Mouse (Mus musculus) embryonic facial prominence, embryonic 14.5 days (tissue): Measurements from ENCODE around the gene Pla2g1b. TPM values are rescaled to one million over a fixed set of nuclear protein-coding genes. Genes with fewer than 3 reads are reported as not detected.
A peak's percentile ranks its signal among the peaks of the same experiment; 100 is the strongest.

Experiments used
- ATAC-seq: fragments of 200-750 bp; cut with Nextera tagmentation; 2 replicates; pipeline ENCODE4 v1.8.0; 2017; ENCODE audit warnings: low read depth, moderate number of reproducible peaks, moderate TSS enrichment
- DNase-seq: peaks from one replicate; pipeline ENCODE4 v3.0.0-alpha.2; 2015; ENCODE audit warnings: low spot score
- H3K27ac ChIP-seq: fragments of 300-500 bp; sonication (generic); replicated peaks from 2 replicates; pipeline ENCODE4 v1.5.1; 2014; ENCODE audit warnings: low read depth, mild to moderate bottlenecking, low read length, moderate library complexity
- H3K27me3 ChIP-seq: fragments of 300-500 bp; sonication (generic); replicated peaks from 2 replicates; pipeline ENCODE4 v1.6.1; 2014; ENCODE audit warnings: low read length; ENCODE audit not compliant: control insufficient read depth, insufficient read depth
- H3K36me3 ChIP-seq: fragments of 300-500 bp; sonication (generic); 2 replicates; pipeline ENCODE4 v1.6.1; 2014; ENCODE audit warnings: low read length, mixed read lengths; ENCODE audit not compliant: control insufficient read depth, insufficient read depth
- H3K4me1 ChIP-seq: fragments of 300-500 bp; sonication (generic); 2 replicates; pipeline ENCODE4 v1.6.1; 2014; ENCODE audit warnings: antibody characterized with exemption, low read length; ENCODE audit not compliant: control insufficient read depth, insufficient read depth
- H3K4me2 ChIP-seq: fragments of 300-500 bp; sonication (generic); 2 replicates; pipeline ENCODE4 v1.6.1; 2014; ENCODE audit warnings: low read depth, mild to moderate bottlenecking, low read length, moderate library complexity, mixed read lengths
- H3K4me3 ChIP-seq: fragments of 300-500 bp; sonication (generic); 2 replicates; pipeline ENCODE4 v1.5.1; 2014; ENCODE audit warnings: low read depth, mild to moderate bottlenecking, low read length
- H3K9ac ChIP-seq: fragments of 300-500 bp; sonication (generic); 2 replicates; pipeline ENCODE4 v1.6.1; 2014; ENCODE audit warnings: low read depth, mild to moderate bottlenecking, low read length, moderate library complexity, mixed read lengths
- H3K9me3 ChIP-seq: fragments of 300-500 bp; sonication (generic); 2 replicates; pipeline ENCODE4 v1.6.1; 2016; ENCODE audit warnings: low read length; ENCODE audit not compliant: control insufficient read depth
- WGBS: fragments of 180-500 bp; shearing (Covaris S2); extraction: QIAGEN DNeasy Blood & Tissue Kit; methylation state at CpG from one replicate; pipeline ENCODE4 v1.1.7; 2014; 5-methylcytosine and 5-hydroxymethylcytosine counted together
- polyA plus RNA-seq: library from polyadenylated mRNA; unstranded; fragments of >200 nt; fragmentation: Nextera tagmentation; extraction: Ambion mirVana; gene quantifications from 2 replicates; pipeline ENCODE4 v1.2.1, GENCODE M21; 2014

Gene Pla2g1b
- polyA plus RNA-seq, 1 experiment from 2014 or later: not detected

- ATAC-seq: no peak; the same call in 1 of the 2 replicates
- DNase-seq: no peak
- Histone ChIP-seq H3K27me3 (no peaks in the 10 kb centered on the region), H3K36me3 (peaks cover 32% of the 10 kb centered on the region), H3K9ac (no peak overlapping the region), H3K4me2 (no peak overlapping the region), H3K4me1 (no peaks in the 10 kb centered on the region), H3K27ac (no peak overlapping the region), H3K9me3 (no peaks in the 10 kb centered on the region), H3K4me3 (no peak overlapping the region)
- WGBS: 83% methylated on average over 7 of the region's 7 CpGs
Observed at GRCm38 (mm10) chr5:115455838-115456237, 10.2 kb upstream of the Pla2g1b start.

GRCm38 (mm10) chr5:115458918-115459317, 7.1 kb upstream of the Pla2g1b start:
- no peak overlapping the region for H3K4me2 ChIP-seq
- no peaks in the 10 kb centered on the region for H3K4me1 ChIP-seq
- no peak overlapping the region for H3K9ac ChIP-seq
- peaks cover 5% of the 10 kb centered on the region; the same call in 1 of the 2 replicates for H3K36me3 ChIP-seq
- 63% methylated on average over 13 of the region's 13 CpGs for WGBS
- DNase-seq (no peak), ATAC-seq (no peak)
- no peaks in the 10 kb centered on the region for H3K9me3 ChIP-seq
- no peaks in the 10 kb centered on the region for H3K27me3 ChIP-seq
- H3K27ac ChIP-seq: no peak overlapping the region
- no peak overlapping the region for H3K4me3 ChIP-seq

- H3K27ac ChIP-seq: no peak overlapping the region
- DNase-seq: no peak
- H3K4me2 ChIP-seq: no peak overlapping the region
- no peaks in the 10 kb centered on the region for H3K36me3 ChIP-seq
- H3K27me3 ChIP-seq: no peaks in the 10 kb centered on the region
- H3K9me3 ChIP-seq: no peaks in the 10 kb centered on the region
- ATAC-seq: no peak
- WGBS: 81% methylated on average over 18 of the region's 18 CpGs
- H3K4me3 ChIP-seq: no peak overlapping the region
- no peak overlapping the region for H3K9ac ChIP-seq
- no peaks in the 10 kb centered on the region for H3K4me1 ChIP-seq
Observed at GRCm38 (mm10) chr5:115464408-115465115, 1.5 kb upstream of the Pla2g1b start.

DNA sequence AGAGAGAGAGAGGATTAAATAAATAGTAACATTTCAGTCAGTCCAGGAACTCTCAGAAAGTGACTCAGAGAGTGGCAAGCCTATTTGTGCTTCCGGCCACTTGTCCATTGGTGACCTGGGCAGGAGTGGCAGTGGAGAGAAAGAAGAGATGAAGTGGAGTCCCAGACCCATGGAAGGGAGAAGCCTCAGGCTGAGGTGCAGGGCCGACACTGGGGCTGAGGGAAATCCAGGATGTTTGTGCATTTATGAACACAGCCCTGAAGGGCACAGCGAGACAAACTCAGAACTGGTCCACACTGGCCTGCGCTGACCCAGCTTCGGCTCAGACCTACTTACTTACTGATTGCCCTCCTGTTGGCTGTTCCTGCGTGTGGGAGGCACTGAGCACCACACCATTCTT, 3.7 kb downstream of the Pla2g1b start:
- Histone ChIP-seq H3K36me3 (no peaks in the 10 kb centered on the region), H3K9ac (no peak overlapping the region), H3K4me2 (no peak overlapping the region), H3K9me3 (no peaks in the 10 kb centered on the region), H3K4me1 (no peaks in the 10 kb centered on the region), H3K27me3 (no peaks in the 10 kb centered on the region), H3K27ac (no peak overlapping the region), H3K4me3 (no peak overlapping the region)
- 65% methylated on average over 6 of the region's 6 CpGs for WGBS
- ATAC-seq (no peak), DNase-seq (no peak)

GRCm38 (mm10) chr5:115470766-115471531, 4.9 kb downstream of the Pla2g1b start:
- H3K27me3 ChIP-seq: no peaks in the 10 kb centered on the region
- H3K4me1 ChIP-seq: peaks cover 5% of the 10 kb centered on the region
- no peaks in the 10 kb centered on the region for H3K36me3 ChIP-seq
- ATAC-seq: no peak; the same call in 1 of the 2 replicates
- no peak overlapping the region for H3K9ac ChIP-seq
- 33% methylated on average over 20 of the region's 20 CpGs for WGBS
- H3K4me2 ChIP-seq: 0 out of 2 replicates have a peak overlapping the region, but pooled peaks have one; percentile 20
- H3K4me3 ChIP-seq: no peak overlapping the region
- DNase-seq: peak; percentile 40
- H3K27ac ChIP-seq: no peak overlapping the region
- H3K9me3 ChIP-seq: no peaks in the 10 kb centered on the region

- Histone ChIP-seq H3K9ac (no peak overlapping the region), H3K36me3 (peaks cover 9% of the 10 kb centered on the region; the same call in 1 of the 2 replicates), H3K27me3 (no peaks in the 10 kb centered on the region), H3K27ac (no peak overlapping the region), H3K4me1 (peaks cover 9% of the 10 kb centered on the region), H3K9me3 (no peaks in the 10 kb centered on the region), H3K4me3 (no peak overlapping the region), H3K4me2 (no peak overlapping the region)
- 70% methylated on average over 10 of the region's 10 CpGs for WGBS
- DNase-seq: no peak
- ATAC-seq: no peak
Observed at GRCm38 (mm10) chr5:115473191-115473590, 7.1 kb downstream of the Pla2g1b start.

DNA sequence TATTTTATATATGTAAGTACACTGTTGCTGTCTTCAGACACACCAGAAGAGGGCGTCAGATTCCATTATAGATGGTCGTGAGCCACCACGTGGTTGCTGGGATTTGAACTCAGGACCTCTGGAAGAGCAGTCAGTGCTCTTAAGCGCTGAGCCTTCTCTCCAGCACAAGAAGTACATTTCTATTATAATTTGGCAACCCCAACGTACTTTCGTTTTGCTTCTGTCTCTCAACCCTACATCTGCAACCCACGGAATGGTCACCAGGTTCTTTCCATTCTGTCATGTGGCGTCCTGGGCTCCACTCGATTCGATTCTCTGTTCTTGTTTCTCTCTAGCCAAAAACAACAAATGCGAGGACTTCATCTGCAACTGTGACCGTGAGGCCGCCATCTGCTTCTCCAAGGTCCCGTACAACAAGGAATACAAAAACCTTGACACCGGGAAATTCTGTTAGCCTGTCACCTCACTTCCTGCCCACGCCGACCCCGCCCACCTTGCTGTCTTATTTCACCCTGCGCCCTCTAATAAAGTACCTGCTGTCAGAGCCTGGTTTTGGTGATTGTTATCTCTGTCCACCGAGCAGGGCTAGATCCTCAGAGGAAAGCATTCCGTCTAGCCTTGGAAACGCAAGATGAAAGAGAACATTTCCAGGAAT, 8.2 kb downstream of the Pla2g1b start:
- DNase-seq (no peak), ATAC-seq (no peak)
- no peak overlapping the region for H3K27ac ChIP-seq
- H3K9ac ChIP-seq: no peak overlapping the region
- H3K9me3 ChIP-seq: no peaks in the 10 kb centered on the region
- H3K27me3 ChIP-seq: no peaks in the 10 kb centered on the region
- peaks cover 9% of the 10 kb centered on the region for H3K4me1 ChIP-seq
- H3K4me2 ChIP-seq: no peak overlapping the region
- peaks cover 11% of the 10 kb centered on the region for H3K36me3 ChIP-seq
- WGBS: 67% methylated on average over 22 of the region's 22 CpGs
- H3K4me3 ChIP-seq: no peak overlapping the region

DNA sequence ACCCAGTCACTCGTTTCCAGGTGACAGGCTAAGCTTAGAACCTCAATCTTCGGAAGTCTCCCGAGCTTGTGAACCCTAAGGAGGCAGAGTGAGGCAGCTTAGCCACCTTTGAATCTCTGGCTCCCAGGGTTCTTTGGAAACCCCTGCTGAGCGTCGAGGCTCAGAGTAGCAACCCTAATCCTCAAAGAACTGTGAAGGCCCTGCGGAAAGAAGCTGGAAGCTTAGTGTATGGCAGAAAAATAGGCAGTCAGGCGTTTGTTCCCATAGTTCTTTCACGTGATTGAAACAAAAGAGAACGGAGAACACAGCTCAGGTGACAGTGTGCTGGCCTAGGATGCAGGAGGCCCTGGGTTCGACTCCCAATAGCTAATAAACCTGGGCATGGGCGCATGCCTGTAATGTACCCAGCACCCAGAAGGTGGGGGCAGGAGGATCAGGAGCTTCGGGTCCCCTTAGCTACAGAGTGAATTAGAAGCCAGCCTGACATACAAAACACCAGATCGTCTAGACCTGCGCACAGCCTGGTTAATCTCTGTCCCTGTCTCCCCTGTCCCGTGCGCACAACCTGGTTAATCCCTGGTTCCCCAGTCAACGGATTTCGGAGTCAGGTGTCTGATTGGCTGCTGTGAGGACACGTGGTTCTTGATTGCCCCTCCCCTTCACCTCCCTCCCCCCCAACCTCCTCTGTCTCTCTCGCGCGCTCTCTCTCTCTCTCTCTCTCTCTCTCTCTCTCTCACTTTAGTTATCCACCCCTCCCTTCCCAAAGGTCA, 9.5 kb downstream of the Pla2g1b start:
- H3K4me3 ChIP-seq: peak overlapping the region; percentile 39
- H3K27me3 ChIP-seq: no peaks in the 10 kb centered on the region
- ATAC-seq (peak; percentile 88), DNase-seq (peak; percentile 91)
- H3K36me3 ChIP-seq: peaks cover 13% of the 10 kb centered on the region
- H3K4me1 ChIP-seq: peaks cover 9% of the 10 kb centered on the region
- 9% methylated on average over 22 of the region's 22 CpGs for WGBS
- no peaks in the 10 kb centered on the region for H3K9me3 ChIP-seq
- H3K4me2 ChIP-seq: peak overlapping the region; percentile 52
- no peak overlapping the region for H3K27ac ChIP-seq
- peak overlapping the region; percentile 54 for H3K9ac ChIP-seq
